Mouse (Mus musculus) liver, embryonic 12.5 days (tissue): ENCODE data around the gene Gm29776. TPM values are rescaled to one million over a fixed set of nuclear protein-coding genes. Genes with fewer than 3 reads are reported as not detected.

ENCODE experiments used
- ATAC-seq: fragments of 200-750 bp; cut with Nextera tagmentation; 2 replicates; pipeline ENCODE4 v1.8.0; 2017; ENCODE audit warnings: moderate number of reproducible peaks, mild to moderate bottlenecking, moderate library complexity
- H3K27ac ChIP-seq: fragments of 300-500 bp; sonication (generic); 2 replicates; pipeline ENCODE4 v1.5.1; 2016; ENCODE audit warnings: mild to moderate bottlenecking
- H3K27me3 ChIP-seq: fragments of 300-500 bp; sonication (generic); replicated peaks from 2 replicates; pipeline ENCODE4 v1.6.1; 2016; ENCODE audit warnings: mild to moderate bottlenecking, moderate library complexity
- H3K36me3 ChIP-seq: fragments of 300-500 bp; sonication (generic); 2 replicates; pipeline ENCODE4 v1.6.1; 2016; ENCODE audit warnings: mild to moderate bottlenecking, moderate library complexity
- H3K4me1 ChIP-seq: fragments of 300-500 bp; sonication (generic); 2 replicates; pipeline ENCODE4 v1.6.1; 2016
- H3K4me2 ChIP-seq: fragments of 300-500 bp; sonication (generic); 2 replicates; pipeline ENCODE4 v1.6.1; 2016; ENCODE audit warnings: mild to moderate bottlenecking, moderate library complexity
- H3K4me3 ChIP-seq: fragments of 300-500 bp; sonication (generic); 2 replicates; pipeline ENCODE4 v1.5.1; 2016; ENCODE audit warnings: mild to moderate bottlenecking, moderate library complexity
- H3K9ac ChIP-seq: fragments of 300-500 bp; sonication (generic); 2 replicates; pipeline ENCODE4 v1.6.1; 2016; ENCODE audit warnings: mild to moderate bottlenecking, moderate library complexity
- H3K9me3 ChIP-seq: fragments of 300-500 bp; sonication (generic); replicated peaks from 2 replicates; pipeline ENCODE4 v1.6.1; 2016; ENCODE audit warnings: mild to moderate bottlenecking, moderate library complexity
- WGBS: fragments of 180-500 bp; shearing (Covaris S2); methylation state at CpG from one replicate; pipeline ENCODE4 v1.1.7; 2016; ENCODE audit not compliant: insufficient replicate concordance; 5-methylcytosine and 5-hydroxymethylcytosine counted together
- polyA plus RNA-seq: library from polyadenylated mRNA; unstranded; fragments of >200 nt; fragmentation: Nextera tagmentation; extraction: Ambion mirVana; gene quantifications from 2 replicates; pipeline ENCODE4 v1.2.1, GENCODE M21; 2016

Gene Gm29776
- polyA plus RNA-seq, 1 experiment from 2014 or later: 0.05 TPM

GRCm38 (mm10) chr14:54676290-54676689, 22.3 kb downstream of the Gm29776 start:
- Histone ChIP-seq H3K9ac (no peak overlapping the region), H3K27me3 (no peaks in the 10 kb centered on the region), H3K4me2 (no peak overlapping the region), H3K4me1 (no peaks in the 10 kb centered on the region), H3K4me3 (no peak overlapping the region), H3K9me3 (no peaks in the 10 kb centered on the region), H3K27ac (no peak overlapping the region), H3K36me3 (peaks cover 91% of the 10 kb centered on the region)
- ATAC-seq: no peak
- WGBS: 83% methylated on average over 5 of the region's 5 CpGs

GRCm38 (mm10) chr14:54674317-54674716, 24.3 kb downstream of the Gm29776 start:
- Histone ChIP-seq H3K27me3 (no peaks in the 10 kb centered on the region), H3K9me3 (no peaks in the 10 kb centered on the region), H3K4me1 (no peaks in the 10 kb centered on the region), H3K9ac (no peak overlapping the region), H3K36me3 (peaks cover 88% of the 10 kb centered on the region), H3K4me2 (no peak overlapping the region), H3K27ac (no peak overlapping the region), H3K4me3 (no peak overlapping the region)
- no peak for ATAC-seq
- WGBS: 58% methylated on average over 2 of the region's 2 CpGs

- Histone ChIP-seq H3K4me2 (no peak overlapping the region), H3K27ac (no peak overlapping the region), H3K9ac (no peak overlapping the region), H3K27me3 (no peaks in the 10 kb centered on the region), H3K9me3 (no peaks in the 10 kb centered on the region), H3K4me1 (no peaks in the 10 kb centered on the region), H3K4me3 (no peak overlapping the region), H3K36me3 (peaks cover 88% of the 10 kb centered on the region)
- no peak for ATAC-seq
- WGBS: 65% methylated on average over 4 of the region's 4 CpGs
Observed at GRCm38 (mm10) chr14:54669381-54669780, 29.3 kb downstream of the Gm29776 start.

- 89% methylated on average over 10 of the region's 10 CpGs for WGBS
- Histone ChIP-seq H3K9me3 (no peaks in the 10 kb centered on the region), H3K4me1 (no peaks in the 10 kb centered on the region), H3K9ac (no peak overlapping the region), H3K36me3 (peaks cover 98% of the 10 kb centered on the region), H3K4me3 (no peak overlapping the region), H3K27ac (no peak overlapping the region), H3K4me2 (no peak overlapping the region), H3K27me3 (no peaks in the 10 kb centered on the region)
- no peak for ATAC-seq
Observed at GRCm38 (mm10) chr14:54664477-54665222, 34.0 kb downstream of the Gm29776 start.

- Histone ChIP-seq H3K4me3 (no peak overlapping the region), H3K27ac (no peak overlapping the region), H3K27me3 (no peaks in the 10 kb centered on the region), H3K4me2 (no peak overlapping the region), H3K36me3 (peaks cover 99% of the 10 kb centered on the region), H3K4me1 (no peaks in the 10 kb centered on the region), H3K9me3 (no peaks in the 10 kb centered on the region), H3K9ac (no peak overlapping the region)
- ATAC-seq: no peak
- 80% methylated on average over 2 of the region's 2 CpGs for WGBS
Observed at GRCm38 (mm10) chr14:54660009-54660408, 38.6 kb downstream of the Gm29776 start.

- WGBS: under 1% methylated on average over 12 of the region's 12 CpGs
- peaks cover 82% of the 10 kb centered on the region for H3K36me3 ChIP-seq
- ATAC-seq: peak; percentile 92
- peak overlapping the region; percentile 91 for H3K4me2 ChIP-seq
- H3K9ac ChIP-seq: peak overlapping the region; percentile 83
- H3K27me3 ChIP-seq: no peaks in the 10 kb centered on the region
- H3K9me3 ChIP-seq: no peaks in the 10 kb centered on the region
- H3K4me3 ChIP-seq: peak overlapping the region; percentile 75
- peaks cover 51% of the 10 kb centered on the region for H3K4me1 ChIP-seq
- peak overlapping the region; percentile 85 for H3K27ac ChIP-seq
Observed at GRCm38 (mm10) chr14:54653496-54653895, 45.1 kb downstream of the Gm29776 start.

GRCm38 (mm10) chr14:54652787-54653186, 45.8 kb downstream of the Gm29776 start:
- peak overlapping the region; percentile 83 for H3K9ac ChIP-seq
- peak overlapping the region; percentile 91 for H3K4me2 ChIP-seq
- no peak for ATAC-seq
- peak overlapping the region; percentile 85 for H3K27ac ChIP-seq
- H3K27me3 ChIP-seq: no peaks in the 10 kb centered on the region
- WGBS: 3% methylated on average over 7 of the region's 7 CpGs
- peak overlapping the region; percentile 75 for H3K4me3 ChIP-seq
- H3K4me1 ChIP-seq: peaks cover 59% of the 10 kb centered on the region
- no peaks in the 10 kb centered on the region for H3K9me3 ChIP-seq
- peaks cover 82% of the 10 kb centered on the region for H3K36me3 ChIP-seq

GRCm38 (mm10) chr14:54651556-54651955, 47.1 kb downstream of the Gm29776 start:
- ATAC-seq: no peak
- H3K27me3 ChIP-seq: no peaks in the 10 kb centered on the region
- H3K36me3 ChIP-seq: peaks cover 82% of the 10 kb centered on the region
- H3K4me2 ChIP-seq: peak overlapping the region; percentile 91; the same call in 1 of the 2 replicates
- H3K4me1 ChIP-seq: peaks cover 60% of the 10 kb centered on the region
- H3K9ac ChIP-seq: no peak overlapping the region
- H3K4me3 ChIP-seq: no peak overlapping the region
- H3K27ac ChIP-seq: peak overlapping the region; percentile 54; the same call in 1 of the 2 replicates
- no peaks in the 10 kb centered on the region for H3K9me3 ChIP-seq
- WGBS: 68% methylated on average over 4 of the region's 4 CpGs

- 0 out of 2 replicates have a peak overlapping the region, but pooled peaks have one; percentile 54 for H3K27ac ChIP-seq
- ATAC-seq: peak; percentile 46
Observed at GRCm38 (mm10) chr14:54650621-54651454, 47.8 kb downstream of the Gm29776 start.

GRCm38 (mm10) chr14:54647900-54648299, 50.7 kb downstream of the Gm29776 start:
- WGBS: 59% methylated on average over 4 of the region's 4 CpGs
- no peak overlapping the region for H3K27ac ChIP-seq
- no peaks in the 10 kb centered on the region for H3K9me3 ChIP-seq
- no peaks in the 10 kb centered on the region for H3K27me3 ChIP-seq
- ATAC-seq: no peak
- H3K4me1 ChIP-seq: peaks cover 47% of the 10 kb centered on the region
- no peak overlapping the region for H3K9ac ChIP-seq
- H3K4me2 ChIP-seq: no peak overlapping the region
- no peak overlapping the region for H3K4me3 ChIP-seq
- peaks cover 94% of the 10 kb centered on the region for H3K36me3 ChIP-seq

More at GRCm38 (mm10) chr14:54650621-54651454, 47.8 kb downstream of the Gm29776 start:
- WGBS: 57% methylated on average over 23 of the region's 23 CpGs
- H3K9ac ChIP-seq: no peak overlapping the region
- 0 out of 2 replicates have a peak overlapping the region, but pooled peaks have one; percentile 91 for H3K4me2 ChIP-seq
- no peak overlapping the region for H3K4me3 ChIP-seq
- no peaks in the 10 kb centered on the region for H3K9me3 ChIP-seq
- H3K4me1 ChIP-seq: peaks cover 60% of the 10 kb centered on the region
- peaks cover 82% of the 10 kb centered on the region for H3K36me3 ChIP-seq
- H3K27me3 ChIP-seq: no peaks in the 10 kb centered on the region

- peaks cover 39% of the 10 kb centered on the region for H3K4me1 ChIP-seq
- no peak overlapping the region for H3K9ac ChIP-seq
- no peak overlapping the region for H3K27ac ChIP-seq
- H3K4me3 ChIP-seq: no peak overlapping the region
- 91% methylated on average over 8 of the region's 8 CpGs for WGBS
- ATAC-seq: no peak
- no peaks in the 10 kb centered on the region for H3K9me3 ChIP-seq
- H3K36me3 ChIP-seq: peaks cover 99% of the 10 kb centered on the region
- H3K27me3 ChIP-seq: no peaks in the 10 kb centered on the region
- H3K4me2 ChIP-seq: no peak overlapping the region
Observed at GRCm38 (mm10) chr14:54646898-54647636, 51.6 kb downstream of the Gm29776 start.
